Mouse (Mus musculus) right cerebral cortex, postnatal 25 days (tissue): ENCODE data around the gene Cipc.

Source experiments
- DNase-seq: peaks from one replicate; pipeline ENCODE4 v3.0.0; 2022

Cipc gene

GRCm38 (mm10) chr12:86994166-86994565 is 47.3 kb downstream of the Cipc start:
- no peak for DNase-seq

GRCm38 (mm10) chr12:86994776-86995175 is 47.9 kb downstream of the Cipc start:
- DNase-seq: no peak

- no peak for DNase-seq
Observed at GRCm38 (mm10) chr12:86995931-86996330, 49.1 kb downstream of the Cipc start.

- DNase-seq: no peak
Observed at GRCm38 (mm10) chr12:86998699-86999098, 51.9 kb downstream of the Cipc start.

GRCm38 (mm10) chr12:86999283-86999820 is 52.5 kb downstream of the Cipc start:
- no peak for DNase-seq

- no peak for DNase-seq
Observed at GRCm38 (mm10) chr12:87000151-87000839, 53.5 kb downstream of the Cipc start.

- no peak for DNase-seq
Observed at GRCm38 (mm10) chr12:87000840-87001176, 54.0 kb downstream of the Cipc start.

- DNase-seq: no peak
Observed at GRCm38 (mm10) chr12:87002209-87002608, 55.4 kb downstream of the Cipc start.

- no peak for DNase-seq
Observed at GRCm38 (mm10) chr12:87002815-87003214, 56.0 kb downstream of the Cipc start.

- DNase-seq: no peak
Observed at GRCm38 (mm10) chr12:87003606-87004005, 56.8 kb downstream of the Cipc start.

- DNase-seq: no peak
Observed at GRCm38 (mm10) chr12:87004596-87004995, 57.8 kb downstream of the Cipc start.
